Mouse (Mus musculus): ENCODE measurements at regions not wholly inside any gene's neighbourhood (a gene's known extent, or its start where the extent isn't known, plus 50 kb on each side); places are given as distances from the start of the nearest gene placed in this dataset.

- WGBS, result 55% methylated on average over 6 of the region's 6 CpGs
- ATAC-seq (ENCODE audit: insufficient number of reproducible peaks, insufficient read depth, low FRiP score, low read depth), result no peak
These were observed 55.2 kb upstream of the Ptgfrn start for GRCm38 (mm10) chr3:101165261-101165660.

GRCm38 (mm10) chr3:101164771-101165170, 54.7 kb upstream of the Ptgfrn start:
- Histone ChIP-seq H3K36me3 (ENCODE audit: control insufficient read depth, insufficient read depth, low read length) (no peaks in the 10 kb centered on the region), H3K9ac (replicated peaks; ENCODE audit: low read depth, low read length) (no peak overlapping the region), H3K9me3 (ENCODE audit: control insufficient read depth, low read depth, low read length) (no peaks in the 10 kb centered on the region), H3K4me1 (ENCODE audit: control insufficient read depth, insufficient read depth, low read length) (peaks cover 29% of the 10 kb centered on the region), H3K4me2 (replicated peaks; ENCODE audit: low read depth, low read length) (no peak overlapping the region), H3K27me3 (ENCODE audit: control insufficient read depth, insufficient read depth, low read length) (no peaks in the 10 kb centered on the region), H3K4me3 (ENCODE audit: low read depth, low read length) (no peak overlapping the region), H3K27ac (ENCODE audit: low read length) (no peak overlapping the region)
- no peak for ATAC-seq (ENCODE audit: insufficient number of reproducible peaks, insufficient read depth, low FRiP score, low read depth)
- WGBS, result 63% methylated on average over 5 of the region's 5 CpGs

More at GRCm38 (mm10) chr3:101165261-101165660, 55.2 kb upstream of the Ptgfrn start:
- no peaks in the 10 kb centered on the region for H3K27me3 ChIP-seq (ENCODE audit: control insufficient read depth, insufficient read depth, low read length)
- H3K9me3 ChIP-seq (ENCODE audit: control insufficient read depth, low read depth, low read length), result no peaks in the 10 kb centered on the region
- H3K9ac ChIP-seq (replicated peaks; ENCODE audit: low read depth, low read length), result no peak overlapping the region
- peaks cover 29% of the 10 kb centered on the region for H3K4me1 ChIP-seq (ENCODE audit: control insufficient read depth, insufficient read depth, low read length)
- no peaks in the 10 kb centered on the region for H3K36me3 ChIP-seq (ENCODE audit: control insufficient read depth, insufficient read depth, low read length)
- H3K4me2 ChIP-seq (replicated peaks; ENCODE audit: low read depth, low read length), result no peak overlapping the region
- H3K4me3 ChIP-seq (ENCODE audit: low read depth, low read length), result no peak overlapping the region
- no peak overlapping the region for H3K27ac ChIP-seq (ENCODE audit: low read length)

- Histone ChIP-seq H3K36me3 (ENCODE audit: control insufficient read depth, insufficient read depth, low read length) (no peaks in the 10 kb centered on the region), H3K27me3 (ENCODE audit: control insufficient read depth, insufficient read depth, low read length) (no peaks in the 10 kb centered on the region), H3K4me1 (ENCODE audit: control insufficient read depth, insufficient read depth, low read length) (peaks cover 29% of the 10 kb centered on the region), H3K4me2 (replicated peaks; ENCODE audit: low read depth, low read length) (no peak overlapping the region), H3K27ac (ENCODE audit: low read length) (no peak overlapping the region), H3K9ac (replicated peaks; ENCODE audit: low read depth, low read length) (no peak overlapping the region), H3K4me3 (ENCODE audit: low read depth, low read length) (no peak overlapping the region), H3K9me3 (ENCODE audit: control insufficient read depth, low read depth, low read length) (no peaks in the 10 kb centered on the region)
- no peak for ATAC-seq (ENCODE audit: insufficient number of reproducible peaks, insufficient read depth, low FRiP score, low read depth)
- WGBS, result 59% methylated on average over 4 of the region's 4 CpGs
These were observed 53.9 kb upstream of the Ptgfrn start for GRCm38 (mm10) chr3:101163991-101164434.

GRCm38 (mm10) chr3:101163160-101163990, 53.3 kb upstream of the Ptgfrn start:
- Histone ChIP-seq H3K4me1 (ENCODE audit: control insufficient read depth, insufficient read depth, low read length) (peaks cover 29% of the 10 kb centered on the region), H3K4me3 (ENCODE audit: low read depth, low read length) (no peak overlapping the region), H3K9ac (replicated peaks; ENCODE audit: low read depth, low read length) (no peak overlapping the region), H3K27ac (ENCODE audit: low read length) (no peak overlapping the region), H3K27me3 (ENCODE audit: control insufficient read depth, insufficient read depth, low read length) (no peaks in the 10 kb centered on the region), H3K4me2 (replicated peaks; ENCODE audit: low read depth, low read length) (no peak overlapping the region), H3K9me3 (ENCODE audit: control insufficient read depth, low read depth, low read length) (no peaks in the 10 kb centered on the region), H3K36me3 (ENCODE audit: control insufficient read depth, insufficient read depth, low read length) (no peaks in the 10 kb centered on the region)
- WGBS, result 21% methylated on average over 16 of the region's 16 CpGs
- no peak for ATAC-seq (ENCODE audit: insufficient number of reproducible peaks, insufficient read depth, low FRiP score, low read depth)

- Histone ChIP-seq H3K27ac (ENCODE audit: low read length) (no peak overlapping the region), H3K4me2 (replicated peaks; ENCODE audit: low read depth, low read length) (no peak overlapping the region), H3K9me3 (ENCODE audit: control insufficient read depth, low read depth, low read length) (no peaks in the 10 kb centered on the region), H3K4me1 (ENCODE audit: control insufficient read depth, insufficient read depth, low read length) (peaks cover 29% of the 10 kb centered on the region), H3K9ac (replicated peaks; ENCODE audit: low read depth, low read length) (no peak overlapping the region), H3K27me3 (ENCODE audit: control insufficient read depth, insufficient read depth, low read length) (no peaks in the 10 kb centered on the region), H3K4me3 (ENCODE audit: low read depth, low read length) (no peak overlapping the region), H3K36me3 (ENCODE audit: control insufficient read depth, insufficient read depth, low read length) (no peaks in the 10 kb centered on the region)
- 24% methylated on average over 14 of the region's 14 CpGs for WGBS
- no peak for ATAC-seq (ENCODE audit: insufficient number of reproducible peaks, insufficient read depth, low FRiP score, low read depth)
These were observed 52.6 kb upstream of the Ptgfrn start for GRCm38 (mm10) chr3:101162536-101163159.

GRCm38 (mm10) chr3:101161941-101162531, 52.0 kb upstream of the Ptgfrn start:
- H3K9me3 ChIP-seq (ENCODE audit: control insufficient read depth, low read depth, low read length), result no peaks in the 10 kb centered on the region
- peak overlapping the region; percentile 7; the same call in 1 of the 2 replicates for H3K27ac ChIP-seq (ENCODE audit: low read length)
- 0 out of 2 replicates have a peak overlapping the region, but pooled peaks have one; percentile 6 for H3K4me2 ChIP-seq (replicated peaks; ENCODE audit: low read depth, low read length)
- H3K9ac ChIP-seq (replicated peaks; ENCODE audit: low read depth, low read length), result no peak overlapping the region
- peaks cover 29% of the 10 kb centered on the region for H3K4me1 ChIP-seq (ENCODE audit: control insufficient read depth, insufficient read depth, low read length)
- no peaks in the 10 kb centered on the region for H3K27me3 ChIP-seq (ENCODE audit: control insufficient read depth, insufficient read depth, low read length)
- WGBS, result 41% methylated on average over 14 of the region's 14 CpGs
- H3K4me3 ChIP-seq (ENCODE audit: low read depth, low read length), result no peak overlapping the region
- no peaks in the 10 kb centered on the region for H3K36me3 ChIP-seq (ENCODE audit: control insufficient read depth, insufficient read depth, low read length)
- ATAC-seq (ENCODE audit: insufficient number of reproducible peaks, insufficient read depth, low FRiP score, low read depth), result no peak; the same call in 1 of the 2 replicates

- Histone ChIP-seq H3K36me3 (ENCODE audit: control insufficient read depth, insufficient read depth, low read length) (no peaks in the 10 kb centered on the region), H3K27ac (ENCODE audit: low read length) (no peak overlapping the region), H3K4me2 (replicated peaks; ENCODE audit: low read depth, low read length) (0 out of 2 replicates have a peak overlapping the region, but pooled peaks have one; percentile 6), H3K27me3 (ENCODE audit: control insufficient read depth, insufficient read depth, low read length) (no peaks in the 10 kb centered on the region), H3K4me3 (ENCODE audit: low read depth, low read length) (no peak overlapping the region), H3K9ac (replicated peaks; ENCODE audit: low read depth, low read length) (no peak overlapping the region), H3K4me1 (ENCODE audit: control insufficient read depth, insufficient read depth, low read length) (peaks cover 29% of the 10 kb centered on the region), H3K9me3 (ENCODE audit: control insufficient read depth, low read depth, low read length) (no peaks in the 10 kb centered on the region)
- 21% methylated on average over 11 of the region's 11 CpGs for WGBS
- no peak; the same call in 1 of the 2 replicates for ATAC-seq (ENCODE audit: insufficient number of reproducible peaks, insufficient read depth, low FRiP score, low read depth)
These were observed 51.4 kb upstream of the Ptgfrn start for GRCm38 (mm10) chr3:101161421-101161940.
